ENCODE assay signal across 20 mouse cellular contexts in genomic region chr14:121252542-121252941, GRCm38 (mm10).
"Had no signal": no experiment of that assay in that cellular context is flagged by ENCODE, and none has a peak within 500 bp of the region (broad histone marks: within the 10 kb centered on the region; RNA-seq: fewer than 3 reads in every experiment).

No protein-coding gene starts in this region.

- DNase-seq: kidney, adult 11 months; kidney, adult 8-10 months; kidney, postnatal 10 days; kidney, postnatal 36 days; layer of hippocampus, postnatal 36 days; lung, adult 18-20 months; lung, postnatal 10 days; lung, postnatal 36 days; right cerebral cortex, adult 18-20 months; right cerebral cortex, postnatal 14 days; thymus, adult 18-20 months; thymus, postnatal 36 days had no signal

- H3K27me3 ChIP-seq: kidney, embryonic 15.5 days; lung, embryonic 15.5 days; midbrain, embryonic 15.5 days; neural tube, embryonic 12.5 days; neural tube, embryonic 15.5 days had no signal

- H3K4me1 ChIP-seq: midbrain, embryonic 15.5 days; neural tube, embryonic 12.5 days had no signal

- H3K36me3 ChIP-seq: midbrain, embryonic 15.5 days had no signal

- ATAC-seq: midbrain, embryonic 15.5 days had no signal

- H3K9me3 ChIP-seq: kidney, embryonic 15.5 days; lung, embryonic 15.5 days; megakaryocyte, embryonic 14.5 days; midbrain, embryonic 15.5 days; neural tube, embryonic 12.5 days; neural tube, embryonic 15.5 days had no signal

- H3K4me2 ChIP-seq: kidney, embryonic 15.5 days; lung, embryonic 15.5 days; midbrain, embryonic 11.5 days; midbrain, embryonic 15.5 days; neural tube, embryonic 12.5 days; neural tube, embryonic 15.5 days had no signal

- H3K9ac ChIP-seq: kidney, embryonic 15.5 days; lung, embryonic 15.5 days; midbrain, embryonic 15.5 days; neural tube, embryonic 12.5 days; neural tube, embryonic 15.5 days had no signal

- H3K4me3 ChIP-seq: kidney, embryonic 15.5 days; left cerebral cortex, adult 2 months; lung, embryonic 15.5 days; megakaryocyte, embryonic 14.5 days; midbrain, embryonic 15.5 days; neural tube, embryonic 12.5 days; neural tube, embryonic 15.5 days had no signal

- H3K27ac ChIP-seq: kidney, embryonic 15.5 days; left cerebral cortex, adult 2 months; lung, embryonic 15.5 days; midbrain, embryonic 15.5 days; neural tube, embryonic 12.5 days; neural tube, embryonic 15.5 days had no signal
